Comparison of ENCODE assay signal across 21 mouse cellular contexts in genomic region chr6:119087919-119088318, GRCm38 (mm10).
DNase-seq lines count a peak whose midpoint lies in the region; ATAC-seq and TF ChIP-seq lines count a peak whose summit lies in the region.
"Had no signal": no experiment of that assay in that cellular context is flagged by ENCODE, and none has a peak within 500 bp of the region (broad histone marks: within the 10 kb centered on the region; RNA-seq: fewer than 3 reads in every experiment).

No protein-coding gene starts in this region.

- no peak for TF ChIP-seq CTCF in lung, embryonic 14.5 days (IDR thresholded peaks at IDR 0.05; ENCODE audit: low read depth)

- intact Hi-C loops in heart, postnatal 25 days (cut with DNase I), result no loop called here

- H3K9me3 ChIP-seq in heart, embryonic 12.5 days (replicated peaks), result no peaks in the 10 kb centered on the region
- no peaks in the 10 kb centered on the region for H3K9me3 ChIP-seq in lung, embryonic 14.5 days (ENCODE audit: low read depth, low read length)
- no peaks in the 10 kb centered on the region for H3K9me3 ChIP-seq in intestine, embryonic 15.5 days
- H3K9me3 ChIP-seq in stomach, embryonic 15.5 days, result no peaks in the 10 kb centered on the region
- H3K9me3 ChIP-seq: embryonic facial prominence, embryonic 15.5 days; forebrain, embryonic 10.5 days; hindbrain, embryonic 10.5 days; limb, embryonic 13.5 days; midbrain, embryonic 12.5 days; neural tube, embryonic 12.5 days had no signal

- H3K4me1 ChIP-seq in heart, embryonic 12.5 days (replicated peaks), result peaks cover 69% of the 10 kb centered on the region
- peaks cover 47% of the 10 kb centered on the region for H3K4me1 ChIP-seq in lung, embryonic 14.5 days (ENCODE audit: insufficient read depth)
- H3K4me1 ChIP-seq in intestine, embryonic 15.5 days (replicated peaks), result peaks cover 3% of the 10 kb centered on the region; the same call in 1 of the 2 replicates
- H3K4me1 ChIP-seq in stomach, embryonic 15.5 days, result peaks cover 8% of the 10 kb centered on the region; the same call in 1 of the 2 replicates
- H3K4me1 ChIP-seq: neural tube, embryonic 12.5 days had no signal

- no peaks in the 10 kb centered on the region for H3K36me3 ChIP-seq in heart, embryonic 12.5 days
- H3K36me3 ChIP-seq in lung, embryonic 14.5 days (ENCODE audit: insufficient read depth), result no peaks in the 10 kb centered on the region
- H3K36me3 ChIP-seq in intestine, embryonic 15.5 days, result no peaks in the 10 kb centered on the region
- no peaks in the 10 kb centered on the region for H3K36me3 ChIP-seq in stomach, embryonic 15.5 days
- H3K36me3 ChIP-seq: embryonic facial prominence, embryonic 15.5 days; forebrain, embryonic 10.5 days; hindbrain, embryonic 10.5 days; limb, embryonic 13.5 days; midbrain, embryonic 12.5 days; neural tube, embryonic 12.5 days had no signal

- DNase-seq in heart, postnatal 25 days (ENCODE audit: low spot score), result no peak
- peak; percentile 69 for DNase-seq in lung, embryonic 14.5 days
- no peak for DNase-seq in lung, postnatal 4 days
- no peak for DNase-seq in right cerebral cortex, adult 18-20 months
- DNase-seq: adrenal gland, postnatal 36 days; cerebellum, adult 11-12 months; cerebellum, postnatal 36 days; forebrain, postnatal 0 days; kidney, postnatal 4 days; thymus, adult 2 months had no signal

- WGBS in heart, embryonic 12.5 days, result 88% methylated on average over 8 of the region's 8 CpGs
- 46% methylated on average over 8 of the region's 8 CpGs for WGBS in lung, embryonic 14.5 days
- 57% methylated on average over 8 of the region's 8 CpGs for WGBS in intestine, embryonic 15.5 days
- 54% methylated on average over 8 of the region's 8 CpGs for WGBS in stomach, embryonic 15.5 days

- no peak overlapping the region for H3K9ac ChIP-seq in heart, embryonic 12.5 days
- H3K9ac ChIP-seq in lung, embryonic 14.5 days, result no peak overlapping the region
- no peak overlapping the region for H3K9ac ChIP-seq in intestine, embryonic 15.5 days
- no peak overlapping the region for H3K9ac ChIP-seq in stomach, embryonic 15.5 days
- H3K9ac ChIP-seq: embryonic facial prominence, embryonic 15.5 days; forebrain, postnatal 0 days; limb, embryonic 13.5 days; liver, embryonic 14.5 days; midbrain, embryonic 12.5 days; neural tube, embryonic 12.5 days had no signal

- H3K4me3 ChIP-seq in heart, embryonic 12.5 days, result no peak overlapping the region
- no peak overlapping the region for H3K4me3 ChIP-seq in lung, embryonic 14.5 days (ENCODE audit: low read depth, low read length)
- H3K4me3 ChIP-seq in intestine, embryonic 15.5 days (replicated peaks), result no peak overlapping the region
- H3K4me3 ChIP-seq in stomach, embryonic 15.5 days (replicated peaks), result no peak overlapping the region
- H3K4me3 ChIP-seq: embryonic facial prominence, embryonic 15.5 days; forebrain, embryonic 10.5 days; hindbrain, embryonic 10.5 days; limb, embryonic 13.5 days; midbrain, embryonic 12.5 days; neural tube, embryonic 12.5 days had no signal

- no peak for ATAC-seq in heart, embryonic 12.5 days (ENCODE audit: insufficient number of reproducible peaks, low FRiP score)
- no peak for ATAC-seq in lung, embryonic 14.5 days (ENCODE audit: insufficient read depth)
- ATAC-seq in intestine, embryonic 15.5 days, result no peak
- no peak for ATAC-seq in stomach, embryonic 15.5 days (ENCODE audit: insufficient read depth, low FRiP score, low read depth)
- ATAC-seq: forebrain, postnatal 0 days had no signal

- H3K27me3 ChIP-seq in heart, embryonic 12.5 days (replicated peaks), result no peaks in the 10 kb centered on the region
- no peaks in the 10 kb centered on the region for H3K27me3 ChIP-seq in lung, embryonic 14.5 days (ENCODE audit: insufficient read depth, low read length)
- 0 out of 2 replicates have a peak, but pooled peaks cover 2% of the 10 kb centered on the region for H3K27me3 ChIP-seq in intestine, embryonic 15.5 days (replicated peaks)
- H3K27me3 ChIP-seq in stomach, embryonic 15.5 days (replicated peaks), result no peaks in the 10 kb centered on the region
- H3K27me3 ChIP-seq: embryonic facial prominence, embryonic 15.5 days; limb, embryonic 13.5 days; midbrain, embryonic 12.5 days; neural tube, embryonic 12.5 days had no signal

- 0 out of 2 replicates have a peak overlapping the region, but pooled peaks have one; percentile 14 for H3K27ac ChIP-seq in heart, embryonic 12.5 days (ENCODE audit: poor library complexity, severe bottlenecking)
- peak overlapping the region; percentile 87 for H3K27ac ChIP-seq in lung, embryonic 14.5 days (ENCODE audit: low read depth)
- H3K27ac ChIP-seq in intestine, embryonic 15.5 days, result peak overlapping the region; percentile 63
- peak overlapping the region; percentile 29 for H3K27ac ChIP-seq in stomach, embryonic 15.5 days
- H3K27ac ChIP-seq: embryonic facial prominence, embryonic 15.5 days; forebrain, embryonic 10.5 days; hindbrain, embryonic 10.5 days; limb, embryonic 13.5 days; liver, embryonic 14.5 days; macrophage; midbrain, embryonic 12.5 days; neural tube, embryonic 12.5 days had no signal

- no peak overlapping the region for H3K4me2 ChIP-seq in heart, embryonic 12.5 days
- H3K4me2 ChIP-seq in lung, embryonic 14.5 days, result peak overlapping the region; percentile 39; the same call in 1 of the 2 replicates
- H3K4me2 ChIP-seq in intestine, embryonic 15.5 days (replicated peaks), result no peak overlapping the region
- H3K4me2 ChIP-seq in stomach, embryonic 15.5 days, result no peak overlapping the region
- H3K4me2 ChIP-seq: embryonic facial prominence, embryonic 15.5 days; limb, embryonic 13.5 days; midbrain, embryonic 12.5 days; neural tube, embryonic 12.5 days had no signal

Comparison
In these comparisons a context has a peak if more than half of its experiments do, and no peak if none do; other contexts are left out.
1. H3K27ac ChIP-seq: peak in every context shown above with its lines; median percentile 87 in lung, embryonic 14.5 days; 63 in intestine, embryonic 15.5 days; 29 in stomach, embryonic 15.5 days; 14 in heart, embryonic 12.5 days.